Mouse (Mus musculus): ENCODE data around the gene Nkd1. TPM values are rescaled to one million over a fixed set of nuclear protein-coding genes. Genes with fewer than 3 reads are reported as not detected.
A peak's percentile ranks its signal among the peaks of the same experiment; 100 is the strongest.

The Nkd1 gene
- polyA plus RNA-seq, 1 experiment from 2014 or later: 26.5 TPM

- no peaks in the 10 kb centered on the region for H3K9me3 ChIP-seq (replicated peaks)
- H3K27me3 ChIP-seq (replicated peaks): no peaks in the 10 kb centered on the region
- H3K27ac ChIP-seq (ENCODE audit: poor library complexity, severe bottlenecking): peak overlapping the region; percentile 75
- WGBS: 46% methylated on average over 13 of the region's 13 CpGs
- 0 out of 2 replicates have a peak overlapping the region, but pooled peaks have one; percentile 20 for H3K4me2 ChIP-seq
- no peak overlapping the region for H3K4me3 ChIP-seq
- H3K4me1 ChIP-seq (replicated peaks): peaks cover 88% of the 10 kb centered on the region
- H3K36me3 ChIP-seq: no peaks in the 10 kb centered on the region
- H3K9ac ChIP-seq: peak overlapping the region; percentile 19; the same call in 1 of the 2 replicates
- ATAC-seq (ENCODE audit: insufficient number of reproducible peaks, low FRiP score): no peak
Measured at GRCm38 (mm10) chr8:88567314-88568121, 46.4 kb downstream of the Nkd1 start.

- H3K4me2 ChIP-seq: 0 out of 2 replicates have a peak overlapping the region, but pooled peaks have one; percentile 20
- peak overlapping the region; percentile 75 for H3K27ac ChIP-seq (ENCODE audit: poor library complexity, severe bottlenecking)
- no peak overlapping the region for H3K4me3 ChIP-seq
- H3K4me1 ChIP-seq (replicated peaks): peaks cover 93% of the 10 kb centered on the region
- peak overlapping the region; percentile 19; the same call in 1 of the 2 replicates for H3K9ac ChIP-seq
- WGBS: 80% methylated on average over 3 of the region's 3 CpGs
- ATAC-seq (ENCODE audit: insufficient number of reproducible peaks, low FRiP score): no peak
- H3K9me3 ChIP-seq (replicated peaks): no peaks in the 10 kb centered on the region
- H3K27me3 ChIP-seq (replicated peaks): no peaks in the 10 kb centered on the region
- no peaks in the 10 kb centered on the region for H3K36me3 ChIP-seq
Measured at GRCm38 (mm10) chr8:88568211-88568610, 47.1 kb downstream of the Nkd1 start.

- Histone ChIP-seq H3K9ac (no peak overlapping the region), H3K27me3 (replicated peaks) (no peaks in the 10 kb centered on the region), H3K9me3 (replicated peaks) (no peaks in the 10 kb centered on the region), H3K4me3 (no peak overlapping the region), H3K36me3 (no peaks in the 10 kb centered on the region), H3K27ac (ENCODE audit: poor library complexity, severe bottlenecking) (0 out of 2 replicates have a peak overlapping the region, but pooled peaks have one; percentile 75), H3K4me2 (no peak overlapping the region), H3K4me1 (replicated peaks) (peaks cover 89% of the 10 kb centered on the region)
- WGBS: 68% methylated on average over 7 of the region's 7 CpGs
- ATAC-seq (ENCODE audit: insufficient number of reproducible peaks, low FRiP score): no peak
Measured at GRCm38 (mm10) chr8:88569366-88569765, 48.2 kb downstream of the Nkd1 start.

- WGBS: 27% methylated on average over 10 of the region's 10 CpGs
- peak overlapping the region; percentile 90 for H3K27ac ChIP-seq (ENCODE audit: poor library complexity, severe bottlenecking)
- H3K9ac ChIP-seq: peak overlapping the region; percentile 57
- ATAC-seq (ENCODE audit: insufficient number of reproducible peaks, low FRiP score): peak; percentile 70
- no peaks in the 10 kb centered on the region for H3K36me3 ChIP-seq
- H3K9me3 ChIP-seq (replicated peaks): no peaks in the 10 kb centered on the region
- peaks cover 78% of the 10 kb centered on the region for H3K4me1 ChIP-seq (replicated peaks)
- H3K4me3 ChIP-seq: no peak overlapping the region
- H3K27me3 ChIP-seq (replicated peaks): no peaks in the 10 kb centered on the region
- peak overlapping the region; percentile 13; the same call in 1 of the 2 replicates for H3K4me2 ChIP-seq
Measured at GRCm38 (mm10) chr8:88570293-88570998, 49.3 kb downstream of the Nkd1 start.

GRCm38 (mm10) chr8:88571434-88572184 is 50.5 kb downstream of the Nkd1 start:
- Histone ChIP-seq H3K9ac (peak overlapping the region; percentile 56), H3K9me3 (replicated peaks) (no peaks in the 10 kb centered on the region), H3K27me3 (replicated peaks) (no peaks in the 10 kb centered on the region), H3K4me1 (replicated peaks) (peaks cover 77% of the 10 kb centered on the region), H3K36me3 (no peaks in the 10 kb centered on the region), H3K4me2 (no peak overlapping the region), H3K4me3 (no peak overlapping the region), H3K27ac (ENCODE audit: poor library complexity, severe bottlenecking) (peak overlapping the region; percentile 90)
- no peak; the same call in 1 of the 2 replicates for ATAC-seq (ENCODE audit: insufficient number of reproducible peaks, low FRiP score)
- 61% methylated on average over 14 of the region's 14 CpGs for WGBS

GRCm38 (mm10) chr8:88572185-88572909 is 51.2 kb downstream of the Nkd1 start:
- no peak overlapping the region for H3K4me2 ChIP-seq
- peak overlapping the region; percentile 4; the same call in 1 of the 2 replicates for H3K9ac ChIP-seq
- no peak overlapping the region for H3K27ac ChIP-seq (ENCODE audit: poor library complexity, severe bottlenecking)
- no peaks in the 10 kb centered on the region for H3K36me3 ChIP-seq
- no peaks in the 10 kb centered on the region for H3K9me3 ChIP-seq (replicated peaks)
- no peaks in the 10 kb centered on the region for H3K27me3 ChIP-seq (replicated peaks)
- 80% methylated on average over 12 of the region's 12 CpGs for WGBS
- H3K4me3 ChIP-seq: no peak overlapping the region
- no peak for ATAC-seq (ENCODE audit: insufficient number of reproducible peaks, low FRiP score)
- H3K4me1 ChIP-seq (replicated peaks): peaks cover 73% of the 10 kb centered on the region

GRCm38 (mm10) chr8:88572941-88573645 is 51.9 kb downstream of the Nkd1 start:
- Histone ChIP-seq H3K9me3 (replicated peaks) (no peaks in the 10 kb centered on the region), H3K9ac (no peak overlapping the region), H3K27me3 (replicated peaks) (no peaks in the 10 kb centered on the region), H3K4me1 (replicated peaks) (peaks cover 70% of the 10 kb centered on the region), H3K4me2 (no peak overlapping the region), H3K36me3 (no peaks in the 10 kb centered on the region), H3K27ac (ENCODE audit: poor library complexity, severe bottlenecking) (no peak overlapping the region), H3K4me3 (no peak overlapping the region)
- ATAC-seq (ENCODE audit: insufficient number of reproducible peaks, low FRiP score): no peak
- 78% methylated on average over 14 of the region's 14 CpGs for WGBS

- Histone ChIP-seq H3K27ac (ENCODE audit: poor library complexity, severe bottlenecking) (no peak overlapping the region), H3K36me3 (no peaks in the 10 kb centered on the region), H3K4me3 (no peak overlapping the region), H3K27me3 (replicated peaks) (no peaks in the 10 kb centered on the region; the same call in 1 of the 2 replicates), H3K9ac (no peak overlapping the region), H3K4me2 (no peak overlapping the region), H3K9me3 (replicated peaks) (no peaks in the 10 kb centered on the region), H3K4me1 (replicated peaks) (peaks cover 65% of the 10 kb centered on the region)
- no peak for ATAC-seq (ENCODE audit: insufficient number of reproducible peaks, low FRiP score)
- WGBS: 77% methylated on average over 5 of the region's 5 CpGs
Measured at GRCm38 (mm10) chr8:88574975-88575374, 53.8 kb downstream of the Nkd1 start.

- no peaks in the 10 kb centered on the region for H3K9me3 ChIP-seq (replicated peaks)
- no peaks in the 10 kb centered on the region for H3K36me3 ChIP-seq
- WGBS: 67% methylated on average over 10 of the region's 10 CpGs
- no peak overlapping the region for H3K4me2 ChIP-seq
- H3K27ac ChIP-seq (ENCODE audit: poor library complexity, severe bottlenecking): peak overlapping the region; percentile 39; the same call in 1 of the 2 replicates
- ATAC-seq (ENCODE audit: insufficient number of reproducible peaks, low FRiP score): no peak
- H3K27me3 ChIP-seq (replicated peaks): no peaks in the 10 kb centered on the region; the same call in 1 of the 2 replicates
- no peak overlapping the region for H3K4me3 ChIP-seq
- H3K4me1 ChIP-seq (replicated peaks): peaks cover 65% of the 10 kb centered on the region
- H3K9ac ChIP-seq: no peak overlapping the region
Measured at GRCm38 (mm10) chr8:88576351-88577142, 55.4 kb downstream of the Nkd1 start.

Data from heart, embryonic 12.5 days (tissue).